Mouse (Mus musculus): ENCODE data around the gene Rxfp1. TPM values are rescaled to one million over a fixed set of nuclear protein-coding genes. Genes with fewer than 3 reads are reported as not detected.
A peak's percentile ranks its signal among the peaks of the same experiment; 100 is the strongest.

The Rxfp1 gene
- total RNA-seq, 2 experiments from 2014 or later = 0.05 TPM; not detected in 1

DNA sequence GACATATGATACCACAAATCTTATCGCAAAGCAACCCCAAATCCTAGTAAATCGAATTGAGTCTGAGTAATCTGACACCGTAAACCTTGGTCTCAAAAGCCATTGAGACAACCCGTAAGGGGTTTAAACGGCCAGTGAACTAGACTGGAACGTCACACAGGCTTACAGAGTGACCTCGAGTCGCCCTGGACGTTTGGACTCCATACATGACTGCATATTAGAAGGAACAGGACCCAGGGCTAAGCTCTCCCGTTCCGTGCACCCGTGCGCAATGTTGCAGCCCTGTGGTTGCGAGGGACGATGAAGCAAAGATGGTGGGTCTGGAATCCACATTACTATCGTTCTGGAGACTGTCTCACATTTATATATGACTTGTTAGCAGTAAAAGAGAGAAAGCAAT, 65.5 kb downstream of the Rxfp1 start:
- no peak for DNase-seq

GRCm38 (mm10) chr3:79670556-79670955, 67.1 kb downstream of the Rxfp1 start:
- no peak for DNase-seq

DNA sequence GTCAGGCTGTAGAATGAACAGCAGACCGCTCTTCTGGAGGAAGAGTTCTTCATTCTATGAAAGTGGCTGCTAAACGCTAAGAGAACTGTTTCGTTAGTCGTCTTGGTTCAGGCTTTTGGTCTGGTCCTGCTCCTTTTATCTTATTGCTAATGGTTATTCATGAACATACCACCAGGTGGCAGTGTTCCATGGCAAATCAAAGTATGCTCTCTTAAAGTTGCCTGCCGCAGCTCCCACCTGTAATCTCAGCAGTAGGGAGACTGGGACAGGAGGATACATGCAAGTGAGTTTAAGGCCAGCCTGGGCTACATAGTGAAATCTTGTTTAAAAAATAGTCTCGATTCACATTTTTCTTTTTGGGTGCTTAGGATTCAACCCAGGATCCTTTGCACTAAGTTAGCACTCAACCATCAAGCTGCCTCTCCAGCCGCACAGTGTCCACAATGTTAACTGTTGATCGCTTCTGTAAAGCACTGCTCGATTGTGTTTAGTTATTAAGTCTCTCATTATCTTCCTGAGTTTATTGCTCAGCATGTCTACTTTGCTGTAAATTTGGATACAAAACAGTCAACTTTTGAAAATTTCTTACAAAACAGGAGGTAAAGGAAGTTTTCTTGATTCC, 72.8 kb downstream of the Rxfp1 start:
- peak; percentile 31 for DNase-seq

- DNase-seq = no peak
Measured at GRCm38 (mm10) chr3:79656682-79657081, 81.0 kb downstream of the Rxfp1 start.

DNA sequence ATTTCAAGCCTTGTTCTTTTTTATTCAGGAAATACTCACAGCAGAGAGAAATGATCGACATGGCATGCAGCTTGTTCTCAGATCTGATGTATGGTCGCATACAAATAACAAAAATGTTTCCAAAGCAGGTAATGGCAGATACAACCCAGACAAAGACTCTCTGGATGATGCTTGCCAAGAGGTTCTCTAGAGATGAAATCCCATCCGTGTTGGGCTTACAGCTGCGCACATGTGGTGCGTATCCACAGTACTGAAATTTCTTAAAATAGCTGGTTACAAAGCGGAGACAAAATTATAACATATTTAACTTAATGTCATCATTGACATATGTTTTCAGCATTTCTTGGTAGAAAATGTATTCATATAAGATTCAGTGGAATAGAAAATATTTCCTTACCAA, 85.6 kb downstream of the Rxfp1 start:
- DNase-seq = no peak

- peak; percentile 79 for DNase-seq
Measured at GRCm38 (mm10) chr3:79629416-79629730, 108.3 kb downstream of the Rxfp1 start, which contains the start of gene Etfdh. Gene Etfdh, minus strand, starts transcription at chr3:79629500.

GRCm38 (mm10) chr3:79628561-79629415, 108.9 kb downstream of the Rxfp1 start, which contains the start of gene 4930579G24Rik:
Gene 4930579G24Rik, plus strand, starts transcription at chr3:79629079.
- DNase-seq = peak; percentile 87

DNA sequence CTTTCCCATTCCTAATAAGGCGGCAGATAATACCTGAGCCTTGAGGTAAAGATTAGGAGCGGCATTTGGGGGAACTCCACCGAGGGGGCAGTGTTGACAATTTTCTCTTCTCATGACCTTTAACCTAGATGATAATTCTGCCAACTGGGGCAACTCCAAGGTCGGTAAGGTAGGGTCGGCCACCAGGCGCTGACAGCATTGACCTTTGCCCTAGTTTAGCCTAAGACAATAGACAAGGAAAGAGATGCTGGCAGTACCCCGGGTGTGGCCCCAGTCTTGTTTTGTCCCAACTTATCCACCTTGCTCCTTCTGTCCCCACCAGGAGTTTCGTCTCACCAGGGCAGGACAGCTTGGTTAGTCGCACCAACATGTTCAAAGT, 109.5 kb downstream of the Rxfp1 start:
- no peak for DNase-seq

- no peak for DNase-seq
Measured at GRCm38 (mm10) chr3:79627484-79628181, 110.0 kb downstream of the Rxfp1 start.

DNA sequence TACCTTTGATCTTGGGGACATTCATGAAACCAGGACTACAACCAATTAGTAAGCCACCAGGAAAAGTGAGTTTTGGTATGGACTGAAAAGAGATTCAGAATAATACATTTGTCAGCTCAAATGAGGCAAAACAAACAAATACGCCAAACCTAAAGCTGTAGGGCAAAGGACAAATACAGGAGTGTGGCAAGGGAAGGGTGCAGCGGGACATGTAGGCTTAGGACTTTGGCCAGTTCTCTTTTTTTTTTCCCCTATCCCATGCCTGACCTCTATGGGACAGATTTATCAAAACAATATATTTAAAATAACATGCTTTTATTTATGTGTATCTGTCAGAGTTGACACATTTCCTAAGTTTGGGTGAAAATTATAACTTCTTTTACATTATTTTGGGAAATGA, 127.8 kb downstream of the Rxfp1 start:
- DNase-seq = no peak

GRCm38 (mm10) chr3:79595468-79595867, 142.2 kb downstream of the Rxfp1 start:
- no peak for DNase-seq

DNA sequence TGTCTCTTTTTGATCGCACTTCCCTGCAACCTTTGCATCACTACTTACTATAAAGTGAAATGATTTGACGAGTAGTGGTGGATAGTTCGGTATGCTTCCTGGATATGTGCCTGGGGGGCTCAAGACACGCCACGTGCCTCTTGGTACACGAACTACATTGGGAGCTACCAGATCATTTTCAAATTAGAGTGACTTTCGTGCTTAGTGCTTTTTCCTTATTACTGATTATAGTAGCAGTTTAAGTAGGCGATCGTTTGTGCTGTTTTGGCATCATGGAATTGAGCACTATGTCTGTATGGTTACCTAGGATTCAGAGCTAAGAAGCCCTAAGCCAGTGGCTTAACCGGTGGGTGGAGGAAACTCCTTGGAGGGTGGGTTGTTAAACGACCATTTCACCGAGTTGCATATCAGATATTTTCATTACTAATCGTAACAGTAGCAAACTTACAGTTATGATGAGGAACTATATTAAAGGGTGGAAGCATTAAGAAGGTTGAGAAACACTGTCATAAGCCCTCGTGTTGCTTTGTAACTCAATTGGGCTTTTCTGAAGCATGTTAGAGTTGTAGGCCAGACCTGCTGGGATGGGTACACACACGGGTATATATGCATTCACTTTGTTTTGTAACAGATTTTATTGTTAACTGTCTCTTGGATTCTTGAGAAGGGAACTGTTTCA, 145.7 kb downstream of the Rxfp1 start:
- no peak for DNase-seq

Other genes starting within 250 kb of the Rxfp1 start
- 1 to 10 TPM; 5.7 to 7.7 TPM for gene Fnip2, start 170.1 kb downstream of the Rxfp1 start, total RNA-seq (2021)
- 10 to 100 TPM; 39.3 to 42.8 TPM for gene Ppid, start 146.5 kb downstream of the Rxfp1 start, total RNA-seq (2021)
- gene 4930579G24Rik, start 108.8 kb downstream of the Rxfp1 start, total RNA-seq (2021) = 1 to 10 TPM; 3.6 to 3.9 TPM
- gene Etfdh, start 108.4 kb downstream of the Rxfp1 start, total RNA-seq (2021) = 10 to 100 TPM; 93.0 to 99.1 TPM
- 1 to 10 TPM; 1.1 to 3.3 TPM for gene Tmem144, start 114.9 kb upstream of the Rxfp1 start, total RNA-seq (2021)
- 10 to 100 TPM; 39.2 to 52.3 TPM for gene Fam198b, start 146.7 kb upstream of the Rxfp1 start, total RNA-seq (2021)

Measured in gastrocnemius, postnatal 10 days (tissue).